ENCODE assay signal across 7 mouse cellular contexts in the genomic region with DNA sequence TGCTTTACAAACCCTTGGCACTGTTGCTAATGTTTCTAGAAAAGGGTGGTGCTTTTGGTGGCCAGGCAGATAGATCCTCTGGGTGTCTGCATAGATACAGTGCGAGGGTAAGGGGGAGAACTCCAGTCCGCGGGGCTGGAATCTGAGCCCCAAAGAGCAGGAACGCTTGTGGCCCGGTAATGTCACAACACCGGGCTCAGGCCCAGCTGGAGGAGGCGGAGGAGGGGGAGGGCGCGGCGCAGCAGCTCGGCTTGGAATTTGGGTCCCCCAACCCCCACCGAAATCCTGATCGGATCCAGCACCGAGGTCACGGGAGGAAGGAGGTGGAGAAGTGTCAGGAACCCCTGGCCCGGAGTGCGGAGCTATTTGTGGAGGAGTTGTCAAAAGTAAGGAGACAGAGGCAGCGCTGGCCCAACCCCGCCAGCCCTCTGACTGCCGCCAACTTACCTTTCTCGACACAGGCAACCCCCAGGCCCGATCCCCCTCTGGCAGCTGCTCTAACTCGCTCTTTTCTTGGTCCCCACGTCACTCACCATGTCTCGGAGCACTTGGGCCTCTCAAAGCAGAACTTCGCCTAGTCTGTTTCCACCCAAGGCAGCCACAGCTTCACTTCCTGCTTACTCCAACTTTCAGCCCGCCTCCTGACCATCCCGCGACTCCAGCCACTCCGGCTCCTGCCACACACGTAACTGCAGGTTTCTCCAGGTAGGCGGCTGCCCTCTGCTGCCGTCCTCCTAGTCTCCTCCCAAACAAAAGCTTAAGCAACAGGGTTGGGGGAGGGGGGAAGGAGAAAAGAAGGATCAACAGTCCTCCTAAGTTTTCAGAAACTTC. TPM values are rescaled to one million over a fixed set of nuclear protein-coding genes. Genes with fewer than 3 reads are reported as not detected.
DNase-seq lines count a peak whose midpoint lies in the region; ATAC-seq lines count a peak whose summit lies in the region.

A gene (minus strand): TSS at position 763 of the 831 bp plus-strand sequence.

- H3K4me1 ChIP-seq in intestine, embryonic 16.5 days (ENCODE audit: control insufficient read depth, insufficient read depth, low read length): peaks cover 24% of the 10 kb centered on the region
- peaks cover 17% of the 10 kb centered on the region for H3K4me1 ChIP-seq in limb, embryonic 11.5 days (ENCODE audit: control insufficient read depth, insufficient read depth, low read length)
- H3K4me1 ChIP-seq in midbrain, embryonic 13.5 days (replicated peaks): peaks cover 12% of the 10 kb centered on the region

- peak; percentile 81 to 83 for DNase-seq in adrenal gland, adult 18-20 months (ENCODE audit: low spot score in 2 of 2)
- DNase-seq in embryo, embryonic 10.5 days (ENCODE audit: low spot score): peak; percentile 59
- no peak for DNase-seq in gonadal fat pad, adult 2 months (ENCODE audit: low read depth)
- peak; percentile 76 for DNase-seq in limb, embryonic 11.5 days (ENCODE audit: low spot score)
- DNase-seq in spleen, adult 12 weeks (ENCODE audit: low spot score): peak; percentile 69

- 1% methylated on average over 33 of the region's 33 CpGs for WGBS in intestine, embryonic 16.5 days
- WGBS in limb, embryonic 11.5 days: 2% methylated on average over 33 of the region's 33 CpGs
- WGBS in midbrain, embryonic 13.5 days: 2% methylated on average over 32 of the region's 33 CpGs

- H3K27me3 ChIP-seq in intestine, embryonic 16.5 days (replicated peaks; ENCODE audit: control insufficient read depth, insufficient read depth, low read length): no peaks in the 10 kb centered on the region
- no peaks in the 10 kb centered on the region for H3K27me3 ChIP-seq in limb, embryonic 11.5 days (ENCODE audit: control insufficient read depth, insufficient read depth, low read length)
- peaks cover 12% of the 10 kb centered on the region for H3K27me3 ChIP-seq in midbrain, embryonic 13.5 days

- peak within 1 kb of the TSS; percentile 87 for H3K9ac ChIP-seq in intestine, embryonic 16.5 days (ENCODE audit: low read depth, low read length)
- H3K9ac ChIP-seq in limb, embryonic 11.5 days (ENCODE audit: low read length): peak within 1 kb of the TSS; percentile 73
- H3K9ac ChIP-seq in midbrain, embryonic 13.5 days (replicated peaks): peak within 1 kb of the TSS; percentile 15

- no peaks in the 10 kb centered on the region for H3K9me3 ChIP-seq in intestine, embryonic 16.5 days (ENCODE audit: control insufficient read depth, low read length)
- H3K9me3 ChIP-seq in limb, embryonic 11.5 days (ENCODE audit: control insufficient read depth, low read length): no peaks in the 10 kb centered on the region
- no peaks in the 10 kb centered on the region for H3K9me3 ChIP-seq in midbrain, embryonic 13.5 days

- H3K36me3 ChIP-seq in intestine, embryonic 16.5 days (ENCODE audit: control insufficient read depth, insufficient read depth, low read length): peaks cover 6% of the 10 kb centered on the region
- no peaks in the 10 kb centered on the region; the same call in 1 of the 2 replicates for H3K36me3 ChIP-seq in limb, embryonic 11.5 days (ENCODE audit: control insufficient read depth, insufficient read depth, low read length)
- no peaks in the 10 kb centered on the region for H3K36me3 ChIP-seq in midbrain, embryonic 13.5 days

- peak; percentile 90 for ATAC-seq in intestine, embryonic 16.5 days
- ATAC-seq in limb, embryonic 11.5 days (ENCODE audit: insufficient number of reproducible peaks, low FRiP score, low TSS enrichment, low read depth): peak; percentile 55
- ATAC-seq in midbrain, embryonic 13.5 days: peak; percentile 70

- H3K27ac ChIP-seq in intestine, embryonic 16.5 days (ENCODE audit: low read length): peak within 1 kb of the TSS; percentile 93
- peak within 1 kb of the TSS; percentile 76 for H3K27ac ChIP-seq in limb, embryonic 11.5 days (replicated peaks; ENCODE audit: low read depth, low read length)
- no peak within 1 kb of the TSS for H3K27ac ChIP-seq in midbrain, embryonic 13.5 days

- peak within 1 kb of the TSS; percentile 56 for H3K4me3 ChIP-seq in intestine, embryonic 16.5 days (ENCODE audit: low read length)
- peak within 1 kb of the TSS; percentile 48 for H3K4me3 ChIP-seq in limb, embryonic 11.5 days (ENCODE audit: low read depth, low read length)
- H3K4me3 ChIP-seq in midbrain, embryonic 13.5 days (replicated peaks): peak within 1 kb of the TSS; percentile 28

- peak within 1 kb of the TSS; percentile 81 for H3K4me2 ChIP-seq in intestine, embryonic 16.5 days (ENCODE audit: low read depth, low read length)
- peak within 1 kb of the TSS; percentile 76 for H3K4me2 ChIP-seq in limb, embryonic 11.5 days (ENCODE audit: low read depth, severe bottlenecking)
- H3K4me2 ChIP-seq in midbrain, embryonic 13.5 days (replicated peaks): peak within 1 kb of the TSS; percentile 50

RNA-seq across cellular contexts. Expression of the gene that starts here (rescaled TPM):
- 100 to 1,000 TPM; 111 to 140 TPM for total RNA-seq in adrenal gland, adult 18-20 months (2021)
- polyA plus RNA-seq in gonadal fat pad, adult 2 months (2012; rRNA removed): 159 and 190 TPM in 2 replicates
- 251 and 269 TPM in 2 replicates for polyA plus RNA-seq in intestine, embryonic 16.5 days (2015; fragmentation: Nextera tagmentation; extraction: Ambion mirVana)
- polyA plus RNA-seq in limb, embryonic 11.5 days (2014; fragmentation: Nextera tagmentation; extraction: Ambion mirVana): 81.4 and 87.4 TPM in 2 replicates
- 21.7 and 21.9 TPM in 2 replicates for polyA plus RNA-seq in midbrain, embryonic 13.5 days (2015; fragmentation: Nextera tagmentation; extraction: Ambion mirVana)

Comparison
In these comparisons a context has a peak if more than half of its experiments do, and no peak if none do; other contexts are left out.
1. H3K9ac ChIP-seq: peak in every context shown above with its lines; median percentile 87 in intestine, embryonic 16.5 days; 73 in limb, embryonic 11.5 days; 15 in midbrain, embryonic 13.5 days.